Mouse (Mus musculus): Measurements from ENCODE around the gene Tmem132c.

Gene Tmem132c

GRCm38 (mm10) chr5:127241136-127241924 is at the start of gene Tmem132c:
Tmem132c (plus strand) TSS chr5:127241808.
- DNase-seq (ENCODE audit: low spot score), result peak; percentile 78

GRCm38 (mm10) chr5:127191881-127192280 is 49.7 kb upstream of the Tmem132c start:
- peak; percentile 24 for DNase-seq (ENCODE audit: low spot score)

GRCm38 (mm10) chr5:127198850-127199249 is 42.8 kb upstream of the Tmem132c start:
- DNase-seq (ENCODE audit: low spot score), result no peak

- DNase-seq (ENCODE audit: low spot score), result no peak
Measured at GRCm38 (mm10) chr5:127204881-127205280, 36.7 kb upstream of the Tmem132c start.

GRCm38 (mm10) chr5:127216389-127216788 is 25.2 kb upstream of the Tmem132c start:
- no peak for DNase-seq (ENCODE audit: low spot score)

- no peak for DNase-seq (ENCODE audit: low spot score)
Measured at GRCm38 (mm10) chr5:127217725-127218124, 23.9 kb upstream of the Tmem132c start.

GRCm38 (mm10) chr5:127227929-127228595 is 13.5 kb upstream of the Tmem132c start:
- DNase-seq (ENCODE audit: low spot score), result no peak

- no peak for DNase-seq (ENCODE audit: low spot score)
Measured at GRCm38 (mm10) chr5:127234715-127235114, 6.9 kb upstream of the Tmem132c start.

- DNase-seq (ENCODE audit: low spot score), result peak; percentile 75
Measured at GRCm38 (mm10) chr5:127235203-127235602, 6.4 kb upstream of the Tmem132c start.

GRCm38 (mm10) chr5:127239706-127240105 is 1.9 kb upstream of the Tmem132c start:
- DNase-seq (ENCODE audit: low spot score), result no peak

- DNase-seq (ENCODE audit: low spot score), result no peak
Measured at GRCm38 (mm10) chr5:127240646-127241045, 962 bp upstream of the Tmem132c start.

GRCm38 (mm10) chr5:127241925-127242762 is 536 bp downstream of the Tmem132c start:
- DNase-seq (ENCODE audit: low spot score), result no peak

GRCm38 (mm10) chr5:127242763-127243160 is 1.2 kb downstream of the Tmem132c start:
- no peak for DNase-seq (ENCODE audit: low spot score)

GRCm38 (mm10) chr5:127243209-127243608 is 1.6 kb downstream of the Tmem132c start:
- DNase-seq (ENCODE audit: low spot score), result no peak

- DNase-seq (ENCODE audit: low spot score), result no peak
Measured at GRCm38 (mm10) chr5:127243611-127244010, 2.0 kb downstream of the Tmem132c start.

GRCm38 (mm10) chr5:127253263-127253662 is 11.7 kb downstream of the Tmem132c start:
- peak; percentile 35 for DNase-seq (ENCODE audit: low spot score)

- no peak for DNase-seq (ENCODE audit: low spot score)
Measured at GRCm38 (mm10) chr5:127256947-127257610, 15.5 kb downstream of the Tmem132c start.

GRCm38 (mm10) chr5:127262136-127262535 is 20.5 kb downstream of the Tmem132c start:
- DNase-seq (ENCODE audit: low spot score), result no peak

- no peak for DNase-seq (ENCODE audit: low spot score)
Measured at GRCm38 (mm10) chr5:127271145-127271544, 29.5 kb downstream of the Tmem132c start.

GRCm38 (mm10) chr5:127279462-127279861 is 37.9 kb downstream of the Tmem132c start:
- no peak for DNase-seq (ENCODE audit: low spot score)

GRCm38 (mm10) chr5:127281186-127281585 is 39.6 kb downstream of the Tmem132c start:
- no peak for DNase-seq (ENCODE audit: low spot score)

Measured in testis, postnatal 14 days (tissue).